Mouse (Mus musculus) embryonic facial prominence, embryonic 15.5 days (tissue): ENCODE measurements around the gene Trim46. TPM values are rescaled to one million over a fixed set of nuclear protein-coding genes. Genes with fewer than 3 reads are reported as not detected.

Experiments
- ATAC-seq: fragments of 200-750 bp; cut with Nextera tagmentation; 2 replicates; pipeline ENCODE4 v1.8.0; 2017; ENCODE audit warnings: low read depth, moderate TSS enrichment; ENCODE audit not compliant: insufficient number of reproducible peaks, low FRiP score, low TSS enrichment
- H3K27ac ChIP-seq: fragments of 300-500 bp; sonication (generic); replicated peaks from 2 replicates; pipeline ENCODE4 v1.5.1; 2015; ENCODE audit warnings: mild to moderate bottlenecking, inconsistent platforms
- H3K27me3 ChIP-seq: fragments of 300-500 bp; sonication (generic); 2 replicates; pipeline ENCODE4 v1.6.1; 2015; ENCODE audit warnings: inconsistent platforms
- H3K36me3 ChIP-seq: fragments of 300-500 bp; sonication (generic); 2 replicates; pipeline ENCODE4 v1.6.1; 2015; ENCODE audit warnings: mild to moderate bottlenecking, inconsistent platforms
- H3K4me1 ChIP-seq: fragments of 300-500 bp; sonication (generic); 2 replicates; pipeline ENCODE4 v1.6.1; 2015; ENCODE audit warnings: inconsistent platforms
- H3K4me2 ChIP-seq: fragments of 300-500 bp; sonication (generic); replicated peaks from 2 replicates; pipeline ENCODE4 v1.6.1; 2015; ENCODE audit warnings: mild to moderate bottlenecking, inconsistent platforms
- H3K4me3 ChIP-seq: fragments of 300-500 bp; sonication (generic); replicated peaks from 2 replicates; pipeline ENCODE4 v1.5.1; 2015; ENCODE audit warnings: mild to moderate bottlenecking, inconsistent platforms
- H3K9ac ChIP-seq: fragments of 300-500 bp; sonication (generic); 2 replicates; pipeline ENCODE4 v1.6.1; 2015; ENCODE audit warnings: inconsistent platforms
- H3K9me3 ChIP-seq: fragments of 300-500 bp; sonication (generic); replicated peaks from 2 replicates; pipeline ENCODE4 v1.6.1; 2016; ENCODE audit warnings: inconsistent platforms
- WGBS: fragments of 180-500 bp; shearing (Covaris S2); methylation state at CpG from one replicate; pipeline ENCODE4 v1.1.7; 2015; 5-methylcytosine and 5-hydroxymethylcytosine counted together
- polyA plus RNA-seq: library from polyadenylated mRNA; unstranded; fragments of >200 nt; fragmentation: Nextera tagmentation; extraction: Ambion mirVana; gene quantifications from 2 replicates; pipeline ENCODE4 v1.2.1, GENCODE M21; 2015

Trim46 gene
- polyA plus RNA-seq, 1 experiment from 2014 or later = 5.9 TPM

GRCm38 (mm10) chr3:89281579-89282290 is 35.6 kb upstream of the Trim46 start:
- Histone ChIP-seq H3K4me1 (peaks cover 68% of the 10 kb centered on the region), H3K9ac (no peak overlapping the region), H3K4me3 (peak overlapping the region; percentile 64), H3K36me3 (no peaks in the 10 kb centered on the region), H3K27me3 (no peaks in the 10 kb centered on the region), H3K9me3 (no peaks in the 10 kb centered on the region), H3K27ac (peak overlapping the region; percentile 91), H3K4me2 (peak overlapping the region; percentile 95)
- no peak for ATAC-seq
- WGBS = 10% methylated on average over 20 of the region's 20 CpGs

DNA sequence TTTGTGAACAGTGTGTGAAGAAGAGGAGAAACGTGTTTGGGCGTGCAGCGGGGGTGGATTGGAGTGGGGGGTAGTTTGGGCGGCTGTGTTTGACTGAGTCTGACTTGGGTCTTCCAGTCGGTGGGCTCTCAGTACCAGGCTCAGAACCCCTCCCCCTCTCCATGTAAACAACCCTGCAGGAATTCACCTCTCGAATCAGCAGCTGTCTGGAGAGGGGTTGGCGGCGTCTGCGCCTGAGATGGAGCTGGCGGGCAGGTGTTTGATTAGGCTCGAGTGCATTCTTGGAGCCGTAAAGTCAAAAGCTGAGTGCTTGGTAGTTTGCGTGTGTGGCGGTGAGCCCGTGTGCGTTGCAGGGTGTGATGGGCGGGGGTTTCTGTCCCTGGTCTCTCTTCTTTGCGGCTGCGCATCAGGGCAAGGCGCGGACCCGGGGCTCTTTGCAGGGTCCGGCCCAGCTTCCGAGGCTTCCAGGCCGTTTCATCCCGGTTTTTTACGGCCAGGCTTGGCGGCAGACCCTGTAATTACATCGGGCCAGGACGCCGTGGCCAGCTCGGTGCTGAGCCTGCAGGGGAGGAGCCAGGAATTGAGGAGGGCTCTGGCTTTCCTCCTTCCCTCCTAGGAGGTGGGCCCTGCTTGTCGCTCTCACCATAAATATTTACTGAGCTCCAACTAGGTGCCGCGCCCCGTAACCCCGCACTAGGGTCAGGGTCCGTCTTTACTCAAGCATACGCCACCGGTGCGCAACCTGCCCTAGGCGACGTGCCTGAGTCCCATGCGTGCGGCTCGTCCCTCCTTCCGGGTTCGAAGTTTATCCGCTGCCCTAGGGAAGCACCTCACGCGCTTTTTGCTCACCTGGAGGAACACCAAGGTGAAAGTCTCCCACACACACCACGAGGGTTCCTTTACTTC is 34.8 kb upstream of the Trim46 start, which contains the start of gene Efna1:
Gene Efna1 (minus strand): TSS at position 537 of the 906 bp plus-strand sequence.
- Histone ChIP-seq H3K9me3 (no peaks in the 10 kb centered on the region), H3K27ac (peak within 1 kb of the TSS; percentile 91), H3K4me3 (peak within 1 kb of the TSS; percentile 64), H3K4me1 (peaks cover 66% of the 10 kb centered on the region), H3K36me3 (peaks cover 5% of the 10 kb centered on the region; the same call in 1 of the 2 replicates), H3K4me2 (peak within 1 kb of the TSS; percentile 95), H3K9ac (peak within 1 kb of the TSS; percentile 40), H3K27me3 (no peaks in the 10 kb centered on the region)
- ATAC-seq = no peak
- WGBS = under 1% methylated on average over 52 of the region's 52 CpGs

DNA sequence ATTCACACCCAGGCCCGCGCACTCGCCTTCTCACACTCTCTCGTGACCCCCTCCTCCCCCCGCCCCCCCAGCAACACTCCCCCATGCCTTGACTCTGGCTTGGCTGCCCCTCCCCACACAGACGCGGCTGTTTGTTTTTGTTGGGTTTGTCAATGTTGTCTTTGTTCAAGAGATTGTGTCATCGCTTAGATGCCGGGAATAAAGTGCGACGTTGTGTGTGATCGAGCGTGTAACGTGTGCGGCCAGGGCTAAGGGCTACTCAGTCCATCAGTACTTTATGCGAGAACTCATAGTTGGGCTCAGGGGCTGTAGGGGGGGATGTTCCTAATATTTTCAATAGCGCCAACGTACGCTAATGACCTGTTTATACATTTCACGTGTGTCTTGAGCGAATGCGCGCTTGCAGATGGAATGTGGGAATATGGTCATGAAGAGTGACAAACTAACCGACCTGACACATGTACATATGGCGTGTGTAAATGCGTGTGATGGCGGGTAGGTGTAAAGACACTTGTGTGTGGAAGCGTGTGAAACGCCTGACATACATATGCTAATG is 34.0 kb upstream of the Trim46 start:
- H3K4me3 ChIP-seq = peak overlapping the region; percentile 64

GRCm38 (mm10) chr3:89279153-89279890 is 33.2 kb upstream of the Trim46 start:
- ATAC-seq = peak; percentile 88
- Histone ChIP-seq H3K9me3 (no peaks in the 10 kb centered on the region), H3K4me2 (peak overlapping the region; percentile 95), H3K4me3 (peak overlapping the region; percentile 64), H3K9ac (peak overlapping the region; percentile 57), H3K27me3 (no peaks in the 10 kb centered on the region), H3K36me3 (peaks cover 19% of the 10 kb centered on the region), H3K27ac (peak overlapping the region; percentile 91), H3K4me1 (peaks cover 61% of the 10 kb centered on the region)
- 3% methylated on average over 35 of the region's 35 CpGs for WGBS

More for the DNA sequence above, 34.0 kb upstream of the Trim46 start:
- no peak for ATAC-seq
- Histone ChIP-seq H3K4me2 (peak overlapping the region; percentile 95), H3K4me1 (peaks cover 61% of the 10 kb centered on the region), H3K9me3 (no peaks in the 10 kb centered on the region), H3K27me3 (no peaks in the 10 kb centered on the region), H3K36me3 (peaks cover 12% of the 10 kb centered on the region), H3K9ac (peak overlapping the region; percentile 40), H3K27ac (peak overlapping the region; percentile 91)
- WGBS = under 1% methylated on average over 29 of the region's 29 CpGs

DNA sequence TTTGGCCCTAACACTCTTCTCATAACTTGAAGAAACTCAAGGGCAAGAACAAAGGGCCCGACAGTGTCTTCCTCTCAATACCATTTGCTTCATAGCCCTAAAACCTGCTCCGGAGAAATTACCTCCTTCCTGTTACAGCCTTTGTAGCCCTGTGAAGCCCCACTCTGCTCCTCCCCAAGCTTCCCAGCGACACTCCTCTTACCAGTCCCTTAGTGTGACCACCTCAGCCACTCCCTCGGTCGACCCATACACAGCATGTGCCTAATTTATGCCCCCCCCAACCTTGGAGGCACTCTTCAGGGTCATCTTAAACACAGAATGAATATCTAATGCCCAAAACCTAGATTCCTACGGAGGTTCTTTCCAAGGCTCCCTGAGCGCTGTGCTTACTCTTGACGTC is 32.5 kb upstream of the Trim46 start:
- peaks cover 61% of the 10 kb centered on the region for H3K4me1 ChIP-seq
- no peak for ATAC-seq
- no peaks in the 10 kb centered on the region for H3K9me3 ChIP-seq
- peaks cover 23% of the 10 kb centered on the region for H3K36me3 ChIP-seq
- 16% methylated on average over 8 of the region's 8 CpGs for WGBS
- H3K27me3 ChIP-seq = no peaks in the 10 kb centered on the region
- H3K4me3 ChIP-seq = peak overlapping the region; percentile 64
- peak overlapping the region; percentile 91 for H3K27ac ChIP-seq
- H3K9ac ChIP-seq = peak overlapping the region; percentile 57
- peak overlapping the region; percentile 95 for H3K4me2 ChIP-seq

DNA sequence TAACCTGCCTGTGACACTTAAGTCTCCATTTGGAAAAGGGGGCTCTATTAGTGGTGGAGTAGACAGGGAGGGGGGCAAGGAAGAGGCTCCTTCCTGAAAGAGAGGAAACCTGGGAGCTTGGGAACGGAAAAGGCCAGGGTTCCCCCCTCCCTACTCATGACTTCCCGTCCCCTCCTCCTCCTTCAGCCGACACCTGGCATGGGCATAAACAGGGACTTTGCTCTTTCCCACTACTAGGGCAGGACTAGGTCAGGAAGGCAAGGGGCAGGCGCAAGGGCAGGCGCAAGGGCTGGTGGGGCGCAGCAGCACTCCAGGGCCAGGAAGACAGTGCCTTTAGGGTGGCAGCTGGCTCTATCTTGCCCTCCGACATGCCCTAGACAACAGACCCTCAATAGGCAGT is 32.0 kb upstream of the Trim46 start:
- WGBS = 63% methylated on average over 7 of the region's 7 CpGs
- H3K27ac ChIP-seq = peak overlapping the region; percentile 91
- H3K9me3 ChIP-seq = no peaks in the 10 kb centered on the region
- peak overlapping the region; percentile 95 for H3K4me2 ChIP-seq
- H3K27me3 ChIP-seq = no peaks in the 10 kb centered on the region
- peaks cover 23% of the 10 kb centered on the region for H3K36me3 ChIP-seq
- ATAC-seq = no peak
- H3K4me3 ChIP-seq = peak overlapping the region; percentile 64
- H3K9ac ChIP-seq = peak overlapping the region; percentile 57; the same call in 1 of the 2 replicates
- peaks cover 61% of the 10 kb centered on the region for H3K4me1 ChIP-seq

- Histone ChIP-seq H3K9ac (0 out of 2 replicates have a peak overlapping the region, but pooled peaks have one; percentile 19), H3K27me3 (no peaks in the 10 kb centered on the region), H3K36me3 (peaks cover 28% of the 10 kb centered on the region), H3K4me1 (peaks cover 61% of the 10 kb centered on the region), H3K4me3 (peak overlapping the region; percentile 64), H3K4me2 (peak overlapping the region; percentile 95), H3K9me3 (no peaks in the 10 kb centered on the region), H3K27ac (peak overlapping the region; percentile 91)
- 33% methylated on average over 14 of the region's 14 CpGs for WGBS
- no peak for ATAC-seq
Measured at GRCm38 (mm10) chr3:89277281-89278021, 31.3 kb upstream of the Trim46 start.

DNA sequence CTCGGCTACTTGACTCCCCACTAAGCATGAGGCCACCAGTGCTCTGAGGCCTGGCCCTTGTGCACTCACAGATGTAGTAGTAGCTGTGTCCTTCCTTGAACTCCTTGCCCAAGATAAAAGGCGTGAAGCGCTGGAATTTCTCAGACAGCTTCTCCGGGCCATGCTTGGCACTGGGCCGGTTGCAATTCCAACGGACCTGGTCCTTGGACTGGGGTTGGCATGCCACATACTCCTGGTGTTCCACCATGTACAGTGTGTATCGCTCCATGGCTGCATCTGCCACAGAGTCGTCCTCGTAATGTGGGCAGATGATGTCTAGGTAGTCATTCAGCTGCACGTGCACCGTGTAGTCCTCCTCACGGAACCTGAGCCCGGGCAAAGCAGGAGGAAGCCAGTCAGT is 30.0 kb upstream of the Trim46 start:
- no peak overlapping the region for H3K9ac ChIP-seq
- H3K27me3 ChIP-seq = no peaks in the 10 kb centered on the region
- peaks cover 61% of the 10 kb centered on the region for H3K4me1 ChIP-seq
- ATAC-seq = no peak
- H3K27ac ChIP-seq = 0 out of 2 replicates have a peak overlapping the region, but pooled peaks have one; percentile 11
- peaks cover 37% of the 10 kb centered on the region for H3K36me3 ChIP-seq
- 85% methylated on average over 13 of the region's 13 CpGs for WGBS
- H3K9me3 ChIP-seq = no peaks in the 10 kb centered on the region
- H3K4me2 ChIP-seq = peak overlapping the region; percentile 95; the same call in 1 of the 2 replicates
- no peak overlapping the region; the same call in 1 of the 2 replicates for H3K4me3 ChIP-seq

GRCm38 (mm10) chr3:89271760-89272159 is 25.7 kb upstream of the Trim46 start:
- Histone ChIP-seq H3K4me2 (no peak overlapping the region), H3K36me3 (peaks cover 41% of the 10 kb centered on the region), H3K27ac (no peak overlapping the region), H3K9ac (no peak overlapping the region), H3K4me1 (peaks cover 59% of the 10 kb centered on the region), H3K9me3 (no peaks in the 10 kb centered on the region), H3K27me3 (no peaks in the 10 kb centered on the region), H3K4me3 (no peak overlapping the region)
- WGBS = 54% methylated on average over 6 of the region's 6 CpGs
- no peak for ATAC-seq

GRCm38 (mm10) chr3:89270891-89271290 is 24.8 kb upstream of the Trim46 start:
- WGBS = 46% methylated on average over 6 of the region's 6 CpGs
- H3K27me3 ChIP-seq = no peaks in the 10 kb centered on the region
- peaks cover 37% of the 10 kb centered on the region for H3K36me3 ChIP-seq
- peak overlapping the region; percentile 87 for H3K27ac ChIP-seq
- H3K9ac ChIP-seq = 0 out of 2 replicates have a peak overlapping the region, but pooled peaks have one; percentile 41
- H3K4me2 ChIP-seq = peak overlapping the region; percentile 70
- peaks cover 56% of the 10 kb centered on the region for H3K4me1 ChIP-seq
- peak overlapping the region; percentile 53 for H3K4me3 ChIP-seq
- ATAC-seq = no peak
- H3K9me3 ChIP-seq = no peaks in the 10 kb centered on the region
